Mouse (Mus musculus) small intestine, adult 2 months (tissue): ENCODE measurements at regions not wholly inside any gene's neighbourhood (a gene's known extent, or its start where the extent isn't known, plus 50 kb on each side); places are given as distances from the start of the nearest gene placed in this dataset.

Experiments used
- CTCF ChIP-seq: fragments of 200-500 bp; IDR thresholded peaks from 2 replicates; pipeline ENCODE4 v1.5.1; 2012; ENCODE audit warnings: low read depth, mild to moderate bottlenecking, control low read depth, inconsistent platforms, low read length, moderate library complexity, mixed read lengths; ENCODE audit not compliant: insufficient replicate concordance, insufficient read length; ENCODE audit errors: extremely low read depth
- POLR2A ChIP-seq: fragments of 200-500 bp; IDR thresholded peaks from 2 replicates; pipeline ENCODE4 v1.6.1; 2012; ENCODE audit warnings: low read depth, mild to moderate bottlenecking, control low read depth, inconsistent platforms, low read length, moderate library complexity

- TF ChIP-seq POLR2A (no peak), CTCF (no peak)
Measured at GRCm38 (mm10) chr4:7688516-7688915, 550.3 kb downstream of the Car8 start.
